16 mouse cellular contexts compared by ENCODE assay signal in genomic region chr2:137663171-137663570, GRCm38 (mm10).
DNase-seq lines count a peak whose midpoint lies in the region; ATAC-seq and TF ChIP-seq lines count a peak whose summit lies in the region.
"Had no signal": no experiment of that assay in that cellular context is flagged by ENCODE, and none has a peak within 500 bp of the region (broad histone marks: within the 10 kb centered on the region; RNA-seq: fewer than 3 reads in every experiment).

No protein-coding gene starts in this region.

- 28% methylated on average over 2 of the region's 2 CpGs for WGBS in heart, embryonic 16.5 days

- no peak overlapping the region for H3K4me2 ChIP-seq in heart, embryonic 16.5 days (ENCODE audit: low read depth, low read length)
- H3K4me2 ChIP-seq: liver, embryonic 15.5 days; midbrain, embryonic 11.5 days; neural tube, embryonic 12.5 days had no signal

- H3K36me3 ChIP-seq in testis, adult 2 months (ENCODE audit: control insufficient read depth, insufficient read depth, low read length), result no peaks in the 10 kb centered on the region
- H3K36me3 ChIP-seq in heart, embryonic 16.5 days (ENCODE audit: control insufficient read depth, insufficient read depth), result no peaks in the 10 kb centered on the region
- H3K36me3 ChIP-seq: liver, embryonic 15.5 days; neural tube, embryonic 12.5 days had no signal

- no peak overlapping the region for H3K9ac ChIP-seq in heart, embryonic 16.5 days (ENCODE audit: low read length)
- H3K9ac ChIP-seq: liver, embryonic 15.5 days; neural tube, embryonic 12.5 days had no signal

- H3K27me3 ChIP-seq in testis, adult 2 months (ENCODE audit: control insufficient read depth, insufficient read depth, low read length), result no peaks in the 10 kb centered on the region
- no peaks in the 10 kb centered on the region for H3K27me3 ChIP-seq in heart, embryonic 16.5 days (ENCODE audit: control insufficient read depth, insufficient read depth, low read length)
- H3K27me3 ChIP-seq: liver, embryonic 15.5 days; neural tube, embryonic 12.5 days had no signal

- no peak for TF ChIP-seq CTCF in testis, adult 2 months (IDR thresholded peaks at IDR 0.05; ENCODE audit: control insufficient read depth, insufficient read depth, insufficient replicate concordance, low read depth, low read length)

- no peaks in the 10 kb centered on the region for H3K9me3 ChIP-seq in heart, embryonic 16.5 days (replicated peaks; ENCODE audit: control insufficient read depth, low read length)
- H3K9me3 ChIP-seq: liver, embryonic 15.5 days; neural tube, embryonic 12.5 days had no signal

- no peak for TF ChIP-seq POLR2A in testis, adult 2 months (IDR thresholded peaks at IDR 0.05; ENCODE audit: control insufficient read depth, low read depth, low read length)

- no peak for ATAC-seq in heart, embryonic 16.5 days (replicated peaks; ENCODE audit: extremely low read depth, insufficient read depth, low FRiP score)
- ATAC-seq in cerebellum, adult (ENCODE audit: insufficient number of reproducible peaks, low FRiP score, low TSS enrichment), result no peak
- ATAC-seq: inflammation-experienced regulatory T-cells, adult 6 months had no signal

- no peak overlapping the region for H3K27ac ChIP-seq in testis, adult 2 months (ENCODE audit: control insufficient read depth, insufficient read depth, low read depth, low read length)
- H3K27ac ChIP-seq in heart, embryonic 16.5 days (ENCODE audit: low read length), result peak overlapping the region; percentile 19
- H3K27ac ChIP-seq: liver, embryonic 15.5 days; neural tube, embryonic 12.5 days had no signal

- H3K4me1 ChIP-seq in testis, adult 2 months (ENCODE audit: control insufficient read depth, insufficient read depth, low read length), result no peaks in the 10 kb centered on the region
- peaks cover 23% of the 10 kb centered on the region for H3K4me1 ChIP-seq in heart, embryonic 16.5 days (ENCODE audit: control insufficient read depth, insufficient read depth, low read length)
- H3K4me1 ChIP-seq: liver, embryonic 15.5 days; neural tube, embryonic 12.5 days had no signal

- H3K4me3 ChIP-seq in testis, adult 2 months (ENCODE audit: control insufficient read depth, low read depth, low read length), result peak overlapping the region; percentile 4; the same call in 1 of the 2 replicates
- no peak overlapping the region for H3K4me3 ChIP-seq in heart, embryonic 16.5 days (ENCODE audit: low read length)
- H3K4me3 ChIP-seq: liver, embryonic 15.5 days; neural tube, embryonic 12.5 days had no signal

- peak; percentile 93 for DNase-seq in heart, adult 11 months
- no peak for DNase-seq in heart, postnatal 4 days
- DNase-seq in testis, postnatal 10 days (ENCODE audit: low spot score), result no peak
- no peak for DNase-seq in ovary, postnatal 36 days (ENCODE audit: low spot score)
- no peak for DNase-seq in neural tube, embryonic 10.5 days (ENCODE audit: extremely low spot score, low spot score)
- DNase-seq: adrenal gland, adult 8-10 months; cerebellum, adult 11 months; retina, postnatal 1 day; thymus, postnatal 4 days had no signal
